Mouse (Mus musculus) hindbrain, postnatal 0 days (tissue): Measurements from ENCODE around the gene Rnd2. TPM values are rescaled to one million over a fixed set of nuclear protein-coding genes. Genes with fewer than 3 reads are reported as not detected.
"Not testable (repeated sequence)": the region's sequence is repeated elsewhere in the genome, so short reads cannot be mapped to it uniquely, and the experiment has no call there.

Source experiments
- ATAC-seq: fragments of 200-750 bp; cut with Nextera tagmentation; 2 replicates; pipeline ENCODE4 v1.8.0; 2017; ENCODE audit warnings: mild to moderate bottlenecking, moderate TSS enrichment, moderate library complexity
- DNase-seq: peaks from one replicate; pipeline ENCODE4 v3.0.0-alpha.2; 2015; ENCODE audit warnings: low spot score
- H3K27ac ChIP-seq: fragments of 300-500 bp; sonication (generic); 2 replicates; pipeline ENCODE4 v1.5.1; 2014; ENCODE audit warnings: mild to moderate bottlenecking
- H3K27me3 ChIP-seq: fragments of 300-500 bp; sonication (generic); 2 replicates; pipeline ENCODE4 v1.6.1; 2014; ENCODE audit warnings: low read length, mixed read lengths; ENCODE audit not compliant: insufficient read depth
- H3K36me3 ChIP-seq: fragments of 300-500 bp; sonication (generic); 2 replicates; pipeline ENCODE4 v1.6.1; 2014; ENCODE audit warnings: low read length, mixed read lengths; ENCODE audit not compliant: insufficient read depth
- H3K4me1 ChIP-seq: fragments of 300-500 bp; sonication (generic); 2 replicates; pipeline ENCODE4 v1.6.1; 2014; ENCODE audit warnings: antibody characterized with exemption, low read length, mixed read lengths; ENCODE audit not compliant: insufficient read depth
- H3K4me2 ChIP-seq: fragments of 300-500 bp; sonication (generic); 2 replicates; pipeline ENCODE4 v1.6.1; 2014; ENCODE audit warnings: low read depth, mild to moderate bottlenecking, low read length, moderate library complexity, mixed read lengths
- H3K4me3 ChIP-seq: fragments of 300-500 bp; sonication (generic); 2 replicates; pipeline ENCODE4 v1.5.1; 2014; ENCODE audit warnings: low read length
- H3K9ac ChIP-seq: fragments of 300-500 bp; sonication (generic); replicated peaks from 2 replicates; pipeline ENCODE4 v1.6.1; 2014; ENCODE audit warnings: mild to moderate bottlenecking, low read length, moderate library complexity, mixed read lengths
- H3K9me3 ChIP-seq: fragments of 300-500 bp; sonication (generic); 2 replicates; pipeline ENCODE4 v1.6.1; 2016; ENCODE audit warnings: low read length, mixed read lengths
- CTCF ChIP-seq: IDR thresholded peaks from 2 replicates; pipeline ENCODE4 v1.5.1; 2016; ENCODE audit warnings: antibody characterized with exemption, control low read depth, low read depth
- WGBS: fragments of 180-500 bp; shearing (Covaris S2); extraction: QIAGEN DNeasy Blood & Tissue Kit; methylation state at CpG from one replicate; pipeline ENCODE4 v1.1.7; 2014; 5-methylcytosine and 5-hydroxymethylcytosine counted together
- polyA plus RNA-seq: library from polyadenylated mRNA; unstranded; fragments of >200 nt; fragmentation: Nextera tagmentation; extraction: Ambion mirVana; gene quantifications from 2 replicates; pipeline ENCODE4 v1.2.1, GENCODE M21; 2015
- total RNA-seq: library from RNA; depleted of rRNA; stranded (reverse); fragments of >200 nt; gene quantifications from 2 replicates; pipeline ENCODE4 v1.2.3, GENCODE M21; 2014

Rnd2 gene
- total and polyA plus RNA-seq, 2 experiments from 2014 or later = 140 to 143 TPM

DNA sequence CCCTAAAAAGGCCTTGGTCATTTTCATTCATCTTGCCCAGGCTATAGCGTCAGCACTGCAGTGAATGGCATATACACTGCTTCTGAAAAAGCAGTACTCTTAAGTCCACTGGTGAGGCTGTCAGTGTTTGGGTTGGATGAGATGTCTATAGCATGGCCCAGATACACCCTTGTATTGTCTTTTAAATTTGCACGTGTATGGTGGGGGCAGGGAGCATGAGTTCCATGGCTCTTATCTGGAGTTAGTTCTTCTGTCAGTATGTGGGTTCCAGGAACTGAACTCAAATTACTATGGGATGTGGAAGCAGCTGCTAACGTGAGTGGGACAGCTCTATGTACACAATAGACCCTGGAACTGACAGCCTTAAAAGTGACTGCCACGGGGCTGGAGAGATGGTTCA lies 29.0 kb upstream of the Rnd2 start:
- H3K4me3 ChIP-seq = no peak overlapping the region
- no peak overlapping the region for H3K9ac ChIP-seq
- DNase-seq = no peak
- H3K27me3 ChIP-seq = no peaks in the 10 kb centered on the region
- 86% methylated on average over 4 of the region's 4 CpGs for WGBS
- no peak for TF ChIP-seq CTCF
- ATAC-seq = no peak
- H3K36me3 ChIP-seq = peaks cover 31% of the 10 kb centered on the region
- H3K9me3 ChIP-seq = no peaks in the 10 kb centered on the region
- no peak overlapping the region for H3K4me2 ChIP-seq
- no peak overlapping the region for H3K27ac ChIP-seq
- H3K4me1 ChIP-seq = no peaks in the 10 kb centered on the region

- ATAC-seq (no peak), DNase-seq (no peak)
- H3K9me3 ChIP-seq = no peaks in the 10 kb centered on the region
- no peak overlapping the region for H3K4me2 ChIP-seq
- peaks cover 22% of the 10 kb centered on the region for H3K36me3 ChIP-seq
- TF ChIP-seq CTCF = no peak
- no peak overlapping the region for H3K4me3 ChIP-seq
- no peak overlapping the region for H3K27ac ChIP-seq
- no peaks in the 10 kb centered on the region for H3K4me1 ChIP-seq
- no peaks in the 10 kb centered on the region for H3K27me3 ChIP-seq
- 38% methylated on average over 4 of the region's 4 CpGs for WGBS
- H3K9ac ChIP-seq = no peak overlapping the region
Observed at GRCm38 (mm10) chr11:101436916-101437315, 27.9 kb upstream of the Rnd2 start.

DNA sequence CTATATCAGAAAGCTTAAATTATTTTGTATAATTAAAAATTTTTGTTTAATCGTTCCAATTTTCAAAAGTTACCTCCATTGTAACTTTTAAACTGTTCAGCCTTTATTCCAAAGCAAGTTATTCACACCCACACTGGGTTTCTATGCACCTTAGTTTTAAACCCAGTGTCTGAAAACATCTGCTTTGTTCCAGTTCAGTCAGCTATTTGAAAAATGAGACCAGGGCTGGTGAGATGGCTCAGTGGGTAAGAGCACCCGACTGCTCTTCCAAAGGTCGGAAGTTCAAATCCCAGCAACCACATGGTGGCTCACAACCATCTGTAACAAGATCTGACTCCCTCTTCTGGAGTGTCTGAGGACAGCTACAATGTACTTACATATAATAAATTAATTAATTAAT lies 26.8 kb upstream of the Rnd2 start:
- not testable (repeated sequence) for ATAC-seq, DNase-seq, H3K27me3 ChIP-seq, H3K9me3 ChIP-seq, H3K27ac ChIP-seq, H3K4me1 ChIP-seq, H3K4me3 ChIP-seq, H3K9ac ChIP-seq, H3K4me2 ChIP-seq
- peaks cover 18% of the 10 kb centered on the region for H3K36me3 ChIP-seq
- 58% methylated on average over 3 of the region's 3 CpGs for WGBS

DNA sequence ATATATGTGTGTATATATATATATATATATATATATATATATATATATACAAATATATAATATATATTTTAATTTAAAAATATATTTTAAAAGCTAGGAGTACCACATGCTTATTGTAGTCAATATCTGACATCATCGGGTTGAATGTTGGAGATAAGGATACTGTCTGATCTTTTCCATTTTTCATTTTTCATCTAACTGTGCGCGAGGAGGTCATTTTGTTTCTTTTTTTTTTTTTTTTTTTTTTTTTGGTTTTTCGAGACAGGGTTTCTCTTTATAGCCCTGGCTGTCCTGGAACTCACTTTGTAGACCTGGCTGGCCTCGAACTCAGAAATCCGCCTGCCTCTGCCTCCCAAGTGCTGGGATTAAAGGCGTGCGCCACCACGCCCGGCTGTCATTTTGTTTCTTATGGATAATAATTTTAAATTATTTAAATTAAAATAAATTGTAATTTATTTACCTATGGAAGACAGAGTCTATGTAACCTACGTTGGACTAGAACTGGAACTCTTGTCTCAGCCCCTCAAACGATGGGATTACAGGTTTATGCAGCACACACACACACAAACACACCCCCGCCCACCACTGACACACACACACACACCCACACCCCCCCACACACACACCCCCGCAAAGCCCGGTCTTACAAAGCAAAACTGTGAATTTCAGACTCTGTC lies 23.2 kb upstream of the Rnd2 start:
- Histone ChIP-seq H3K4me3 (peak overlapping the region; percentile 79; the same call in 1 of the 2 replicates), H3K36me3 (peaks cover 18% of the 10 kb centered on the region), H3K4me2 (peak overlapping the region; percentile 40; the same call in 1 of the 2 replicates)
- not testable (repeated sequence) for ATAC-seq, H3K9ac ChIP-seq, H3K4me1 ChIP-seq, H3K27me3 ChIP-seq, H3K27ac ChIP-seq, H3K9me3 ChIP-seq, DNase-seq
- 37% methylated on average over 15 of the region's 15 CpGs for WGBS

GRCm38 (mm10) chr11:101442127-101442693 lies 22.6 kb upstream of the Rnd2 start, which contains the start of gene Rpl27:
Gene Rpl27, plus strand, starts transcription at chr11:101442298.
- WGBS = under 1% methylated on average over 42 of the region's 42 CpGs
- Histone ChIP-seq H3K4me2 (peak within 1 kb of the TSS; percentile 85), H3K9me3 (no peaks in the 10 kb centered on the region), H3K4me3 (peak within 1 kb of the TSS; percentile 79), H3K27ac (peak within 1 kb of the TSS; percentile 95), H3K27me3 (no peaks in the 10 kb centered on the region), H3K4me1 (no peaks in the 10 kb centered on the region), H3K36me3 (peaks cover 18% of the 10 kb centered on the region), H3K9ac (peak within 1 kb of the TSS; percentile 95)
- DNase-seq (peak; percentile 99), ATAC-seq (peak; percentile 98)
- TF ChIP-seq CTCF = peak; percentile 93

GRCm38 (mm10) chr11:101442760-101443159 lies 22.0 kb upstream of the Rnd2 start:
- Histone ChIP-seq H3K4me1 (no peaks in the 10 kb centered on the region), H3K4me3 (peak overlapping the region; percentile 79), H3K27me3 (no peaks in the 10 kb centered on the region), H3K36me3 (peaks cover 18% of the 10 kb centered on the region), H3K9me3 (no peaks in the 10 kb centered on the region), H3K9ac (peak overlapping the region; percentile 95), H3K27ac (peak overlapping the region; percentile 95), H3K4me2 (peak overlapping the region; percentile 85)
- DNase-seq (peak; percentile 51), ATAC-seq (no peak)
- 0% methylated on average over 14 of the region's 14 CpGs for WGBS
- no peak for TF ChIP-seq CTCF

DNA sequence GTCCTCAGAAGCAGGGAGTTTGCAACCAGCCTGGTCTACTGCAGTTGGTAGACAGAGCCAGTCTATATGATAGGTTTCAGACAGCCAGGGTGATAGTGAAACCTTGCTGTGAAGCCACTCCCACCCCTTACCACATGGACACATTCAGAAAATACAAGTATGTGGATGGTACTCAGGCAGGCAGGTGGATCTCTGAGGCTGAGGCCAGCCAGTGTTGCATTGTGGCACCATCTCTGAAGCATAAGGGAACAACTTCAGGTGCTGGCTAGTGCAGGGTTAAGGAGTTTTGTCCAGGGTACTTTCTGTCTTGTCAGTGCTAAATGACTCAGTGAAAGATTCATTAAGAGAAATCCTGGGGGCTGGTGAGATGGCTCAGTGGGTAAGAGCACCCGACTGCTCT lies 18.5 kb upstream of the Rnd2 start:
- H3K9me3 ChIP-seq = no peaks in the 10 kb centered on the region
- DNase-seq (no peak), ATAC-seq (no peak)
- H3K27me3 ChIP-seq = no peaks in the 10 kb centered on the region
- WGBS = 71% methylated on average over 1 of the region's 1 CpGs
- no peak overlapping the region for H3K27ac ChIP-seq
- no peak overlapping the region for H3K4me3 ChIP-seq
- H3K4me2 ChIP-seq = no peak overlapping the region
- no peak for TF ChIP-seq CTCF
- peaks cover 18% of the 10 kb centered on the region for H3K36me3 ChIP-seq
- H3K4me1 ChIP-seq = no peaks in the 10 kb centered on the region
- H3K9ac ChIP-seq = no peak overlapping the region

DNA sequence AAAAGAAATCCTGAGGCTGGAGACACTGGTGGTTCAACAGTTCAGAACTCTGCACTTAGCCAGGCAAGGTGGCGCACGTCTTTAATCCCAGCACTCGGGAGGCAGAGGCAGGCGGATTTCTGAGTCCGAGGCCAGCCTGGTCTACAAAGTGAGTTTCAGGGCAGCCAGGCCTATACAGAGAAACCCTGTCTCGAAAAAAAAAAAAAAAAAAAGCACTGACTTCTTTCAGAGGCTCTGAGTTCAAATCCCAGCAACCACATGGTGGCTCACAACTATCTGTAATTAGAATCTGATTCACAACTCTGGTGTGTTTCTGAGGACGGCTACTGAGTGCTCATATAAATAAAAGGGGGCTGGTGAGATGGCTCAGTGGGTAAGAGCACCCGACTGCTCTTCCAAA lies 17.9 kb upstream of the Rnd2 start:
- H3K27me3 ChIP-seq, H3K4me1 ChIP-seq, H3K27ac ChIP-seq, ATAC-seq, H3K4me2 ChIP-seq, H3K9ac ChIP-seq, H3K9me3 ChIP-seq, DNase-seq, H3K4me3 ChIP-seq: not testable (repeated sequence)
- peaks cover 18% of the 10 kb centered on the region for H3K36me3 ChIP-seq
- 91% methylated on average over 8 of the region's 8 CpGs for WGBS
